Mouse (Mus musculus) naive thymus-derived CD4-positive, alpha-beta T cell, adult 5 months (primary cell): Measurements from ENCODE around the gene Gm13057. TPM values are rescaled to one million over a fixed set of nuclear protein-coding genes. Genes with fewer than 3 reads are reported as not detected.

Experiments
- polyA plus RNA-seq: library from polyadenylated mRNA; unstranded; fragments of 100-300 nt; shearing (Covaris generic); gene quantifications from one replicate; pipeline ENCODE4 v1.2.1, GENCODE M21; 2017

The Gm13057 gene
- not detected for polyA plus RNA-seq

GRCm38 (mm10) chr4:143551400-143551799 is at the start of gene Gm13057, which contains the start of gene BC080695:
Gene Gm13057, plus strand, starts transcription at chr4:143551709.
Gene BC080695, plus strand, starts transcription at chr4:143551700.

GRCm38 (mm10) chr4:143511043-143511442 is 40.5 kb upstream of the Gm13057 start, which contains the start of gene Gm13043:
Gene Gm13043, plus strand, starts transcription at chr4:143511343.

GRCm38 (mm10) chr4:143535654-143536053 is 15.9 kb upstream of the Gm13057 start, which contains the start of gene Gm13040:
Gene Gm13040, plus strand, starts transcription at chr4:143535954.

Other genes with a start within 250 kb of the Gm13057 start
- not detected for gene Lrrc38, start 202.0 kb upstream of the Gm13057 start, polyA plus RNA-seq
- gene Pramel1, start 157.3 kb upstream of the Gm13057 start, polyA plus RNA-seq: not detected
- gene Pramef8, start 139.3 kb upstream of the Gm13057 start, polyA plus RNA-seq: 38.1 TPM
- not detected for gene Oog4, start 101.4 kb upstream of the Gm13057 start, polyA plus RNA-seq
- not detected for gene Gm13043, start 40.4 kb upstream of the Gm13057 start, polyA plus RNA-seq
- gene Gm13040, start 15.8 kb upstream of the Gm13057 start, polyA plus RNA-seq: not detected
- gene BC080695, start within 50 bp of the Gm13057 start, polyA plus RNA-seq: 0.24 TPM
- gene Gm13083, start 63.3 kb downstream of the Gm13057 start, polyA plus RNA-seq: not detected
- gene Gm13088, start 105.5 kb downstream of the Gm13057 start, polyA plus RNA-seq: not detected
- not detected for gene Gm13089, start 151.0 kb downstream of the Gm13057 start, polyA plus RNA-seq
- gene Gm13078, start 167.7 kb downstream of the Gm13057 start, polyA plus RNA-seq: not detected
- gene Gm13023, start 237.6 kb downstream of the Gm13057 start, polyA plus RNA-seq: not detected